Mouse (Mus musculus) CD4-positive, CD25-positive, alpha-beta regulatory T cell, adult 9 weeks (primary cell): Measurements from ENCODE around the gene Zfp292. TPM values are rescaled to one million over a fixed set of nuclear protein-coding genes. Genes with fewer than 3 reads are reported as not detected.

Experiments
- polyA plus RNA-seq: library from polyadenylated mRNA; unstranded; fragments of 100-300 nt; shearing (Covaris generic); gene quantifications from one replicate; pipeline ENCODE4 v1.2.1, GENCODE M21; 2017

Zfp292 gene
- 15.5 TPM for polyA plus RNA-seq

GRCm38 (mm10) chr4:34882818-34883217 is at the start of gene Zfp292:
Zfp292 (minus strand) TSS chr4:34882960.

GRCm38 (mm10) chr4:34893479-34893878 is 10.7 kb upstream of the Zfp292 start, which contains the start of gene Cga:
Cga (plus strand) TSS chr4:34893779.

GRCm38 (mm10) chr4:34777677-34778527 is 104.9 kb downstream of the Zfp292 start, which contains the start of gene Smim8:
Smim8 (minus strand) TSS chr4:34778423.

GRCm38 (mm10) chr4:34756163-34756562 is 126.6 kb downstream of the Zfp292 start, which contains the start of gene Gm136:
Gm136 (minus strand) TSS chr4:34756263.

Other genes starting within 250 kb of the Zfp292 start
- gene Slc35a1, start 195.5 kb downstream of the Zfp292 start, polyA plus RNA-seq, result 35.8 TPM
- not detected for gene Cfap206, start 152.8 kb downstream of the Zfp292 start, polyA plus RNA-seq
- not detected for gene Gm136, start 126.7 kb downstream of the Zfp292 start, polyA plus RNA-seq
- gene Smim8, start 104.5 kb downstream of the Zfp292 start, polyA plus RNA-seq, result 76.5 TPM
- gene Cga, start 10.8 kb upstream of the Zfp292 start, polyA plus RNA-seq, result not detected